Mouse (Mus musculus): ENCODE results near the gene Gucy1b2. TPM values are rescaled to one million over a fixed set of nuclear protein-coding genes. Genes with fewer than 3 reads are reported as not detected.

Gene Gucy1b2
- total RNA-seq, 2 experiments from 2014 or later: not detected

- ATAC-seq (replicated peaks; ENCODE audit: low FRiP score, poor library complexity, severe bottlenecking): no peak
These were observed 9.5 kb downstream of the Gucy1b2 start for GRCm38 (mm10) chr14:62446385-62447213.

GRCm38 (mm10) chr14:62443840-62444430 is 12.2 kb downstream of the Gucy1b2 start:
- ATAC-seq (replicated peaks; ENCODE audit: low FRiP score, poor library complexity, severe bottlenecking): no peak

DNA sequence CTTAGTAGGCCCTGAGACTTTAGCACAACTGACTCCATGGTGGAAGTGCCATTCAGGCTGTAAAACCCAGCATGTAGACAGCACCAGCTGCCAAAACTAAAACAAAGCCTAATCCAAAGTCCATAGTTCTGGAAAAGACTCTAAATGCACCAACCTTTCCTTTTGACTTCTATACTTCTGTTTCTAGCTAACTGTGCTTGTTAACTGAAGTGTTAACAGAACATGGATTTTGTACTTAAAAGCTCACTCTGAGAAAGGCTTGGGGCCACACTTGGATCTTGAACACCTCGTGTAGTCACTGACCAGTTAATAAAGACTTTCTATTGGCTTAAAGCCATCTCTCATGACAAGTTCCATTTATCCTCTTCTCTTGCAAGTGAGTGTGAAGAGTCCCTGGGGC is 13.1 kb downstream of the Gucy1b2 start:
- no peak for ATAC-seq (replicated peaks; ENCODE audit: low FRiP score, poor library complexity, severe bottlenecking)

DNA sequence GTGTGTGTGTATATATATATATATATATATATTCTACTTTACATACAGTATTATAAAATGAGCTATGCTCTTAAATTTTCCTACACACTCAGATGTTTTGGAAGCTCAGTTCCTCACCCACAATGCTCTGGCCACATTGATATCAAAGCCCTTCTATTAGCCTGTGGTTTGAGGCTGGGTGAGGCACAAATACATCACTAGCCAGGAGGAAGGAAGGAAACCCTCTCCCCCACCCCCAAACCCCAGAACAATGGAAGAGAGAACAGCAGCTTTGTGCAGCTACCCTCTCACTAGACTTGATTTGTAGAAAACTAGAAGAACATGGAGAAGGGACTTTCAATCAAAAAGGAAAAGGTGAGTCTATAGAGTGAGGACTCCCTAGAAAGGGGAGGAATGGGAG is 16.1 kb downstream of the Gucy1b2 start:
- no peak for ATAC-seq (replicated peaks; ENCODE audit: low FRiP score, poor library complexity, severe bottlenecking)

DNA sequence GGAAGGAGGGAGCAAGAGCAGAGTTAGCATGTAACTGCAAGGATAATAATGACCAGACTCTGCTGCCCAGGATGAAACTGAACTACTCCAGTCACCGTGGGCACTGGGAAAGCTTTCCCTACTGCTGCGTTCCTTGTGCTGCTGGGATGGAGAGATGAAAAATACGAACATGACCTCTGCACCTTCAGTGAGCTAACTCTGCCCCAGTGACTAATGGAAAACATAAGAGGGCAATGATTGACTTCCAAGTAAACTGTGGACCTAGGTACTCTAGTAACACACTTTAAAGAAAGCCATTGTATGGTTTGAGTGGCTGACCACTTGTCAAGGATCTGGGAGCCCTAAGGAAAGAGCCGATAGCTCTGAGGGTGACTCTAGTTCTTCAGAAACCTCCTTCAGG is 17.9 kb downstream of the Gucy1b2 start:
- ATAC-seq (replicated peaks; ENCODE audit: low FRiP score, poor library complexity, severe bottlenecking): no peak

GRCm38 (mm10) chr14:62437806-62438205 is 18.3 kb downstream of the Gucy1b2 start:
- ATAC-seq (replicated peaks; ENCODE audit: low FRiP score, poor library complexity, severe bottlenecking): no peak

GRCm38 (mm10) chr14:62425277-62425691 is 30.8 kb downstream of the Gucy1b2 start:
- ATAC-seq (replicated peaks; ENCODE audit: low FRiP score, poor library complexity, severe bottlenecking): no peak

DNA sequence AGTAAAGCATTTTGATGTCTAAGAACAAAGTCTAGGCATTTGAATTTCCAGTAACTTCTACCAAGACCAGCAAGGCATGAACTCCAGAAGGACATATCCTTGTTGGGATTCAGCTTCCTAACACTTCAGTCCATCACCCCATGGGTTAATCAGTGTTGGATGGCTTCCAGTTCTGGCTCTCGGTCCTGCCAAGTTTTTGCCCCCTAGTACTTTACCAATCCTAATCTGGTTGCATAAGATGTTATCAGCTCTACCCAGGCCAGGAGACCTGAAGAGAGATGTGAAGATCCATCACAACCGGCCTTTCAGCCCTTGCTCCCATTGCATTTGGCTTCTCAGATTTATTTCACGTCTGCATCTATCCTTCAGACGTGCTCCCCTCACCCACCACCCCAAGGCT is 33.8 kb downstream of the Gucy1b2 start:
- no peak for ATAC-seq (replicated peaks; ENCODE audit: low FRiP score, poor library complexity, severe bottlenecking)

GRCm38 (mm10) chr14:62417501-62417900 is 38.6 kb downstream of the Gucy1b2 start:
- ATAC-seq (replicated peaks; ENCODE audit: low FRiP score, poor library complexity, severe bottlenecking): no peak

GRCm38 (mm10) chr14:62416742-62417134 is 39.4 kb downstream of the Gucy1b2 start:
- ATAC-seq (replicated peaks; ENCODE audit: low FRiP score, poor library complexity, severe bottlenecking): no peak

DNA sequence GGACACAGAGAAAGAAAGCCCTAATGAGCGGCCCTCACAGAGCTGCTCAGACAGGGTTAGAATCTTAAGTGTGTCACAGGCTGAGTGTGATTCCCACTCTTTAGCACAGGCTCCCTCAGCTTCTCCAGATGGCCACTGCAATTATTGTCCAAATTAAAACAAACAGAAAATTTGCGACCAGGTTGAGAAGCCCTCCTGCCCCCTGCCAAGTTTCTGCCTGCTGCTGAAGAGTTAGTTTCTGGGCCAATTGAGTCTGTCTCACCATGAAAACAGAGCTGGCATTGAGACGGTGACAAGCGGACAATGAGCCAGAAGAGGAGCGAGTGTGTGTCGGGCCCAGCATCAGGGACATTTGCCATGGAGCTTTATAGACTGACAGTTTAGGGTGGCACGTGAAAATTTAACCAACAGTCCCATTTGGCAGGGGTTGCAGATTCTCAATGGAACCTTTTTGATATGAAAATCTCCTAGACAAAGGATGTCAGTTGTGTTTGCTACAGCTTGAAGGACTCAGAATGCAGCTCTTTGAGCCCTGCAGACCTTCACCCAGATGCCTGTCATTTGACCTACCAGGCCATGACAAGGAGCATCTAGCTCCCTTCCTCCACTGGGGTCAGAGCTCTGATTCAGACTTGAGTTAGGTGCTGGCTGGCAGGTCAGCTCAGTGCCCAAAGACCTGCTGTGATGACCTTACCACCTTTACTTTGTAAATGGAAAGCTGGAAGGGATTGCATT is 39.9 kb downstream of the Gucy1b2 start:
- no peak for ATAC-seq (replicated peaks; ENCODE audit: low FRiP score, poor library complexity, severe bottlenecking)

- no peak for ATAC-seq (replicated peaks; ENCODE audit: low FRiP score, poor library complexity, severe bottlenecking)
These were observed 60.7 kb downstream of the Gucy1b2 start for GRCm38 (mm10) chr14:62395346-62395745.

DNA sequence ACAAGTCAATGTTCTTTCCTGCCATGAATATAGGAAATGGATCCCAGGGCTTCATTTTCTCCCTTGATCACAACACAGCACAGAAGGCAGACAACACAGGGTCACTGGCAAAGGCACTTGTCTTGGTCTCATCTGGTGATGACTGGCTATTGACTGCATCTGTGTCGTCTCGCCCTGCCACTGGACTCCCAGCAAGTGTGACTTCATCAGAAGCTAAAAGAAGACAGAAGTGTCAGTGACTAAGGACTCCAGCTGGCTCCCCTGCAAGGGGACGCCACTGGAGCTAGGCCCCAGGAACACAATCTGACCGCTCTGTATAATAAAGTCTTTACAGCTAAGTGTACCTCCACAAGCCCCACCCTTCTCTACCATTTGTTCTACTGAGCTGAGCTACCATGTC is 63.3 kb downstream of the Gucy1b2 start:
- ATAC-seq (replicated peaks; ENCODE audit: low FRiP score, poor library complexity, severe bottlenecking): no peak

GRCm38 (mm10) chr14:62389729-62390536 is 66.2 kb downstream of the Gucy1b2 start:
- no peak for ATAC-seq (replicated peaks; ENCODE audit: low FRiP score, poor library complexity, severe bottlenecking)

- no peak for ATAC-seq (replicated peaks; ENCODE audit: low FRiP score, poor library complexity, severe bottlenecking)
These were observed 66.9 kb downstream of the Gucy1b2 start for GRCm38 (mm10) chr14:62389064-62389728.

DNA sequence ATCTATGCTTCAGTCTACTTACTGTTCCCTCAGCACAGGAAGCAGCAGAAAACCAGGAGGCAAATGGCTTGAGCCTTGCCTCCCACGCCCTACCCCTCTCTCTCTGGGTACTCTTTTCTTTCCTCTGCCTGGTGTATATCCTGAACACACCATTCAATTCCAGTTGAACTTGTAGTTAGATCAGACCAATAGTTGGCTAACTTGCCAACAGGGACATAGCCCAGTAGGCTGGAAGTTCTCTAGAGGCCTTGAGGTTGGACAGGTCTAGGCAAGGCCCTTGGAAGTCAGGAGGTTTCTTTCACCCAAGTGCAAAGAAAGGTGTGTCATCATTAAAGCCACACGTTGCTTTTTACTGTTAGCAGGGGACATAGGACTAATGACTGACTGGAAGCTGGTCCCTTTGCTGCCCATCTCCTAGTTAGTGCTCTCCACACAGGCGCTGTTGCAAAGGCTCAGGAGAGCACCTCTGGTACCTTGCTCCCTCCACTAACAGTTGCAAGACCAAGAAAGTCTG is 72.2 kb downstream of the Gucy1b2 start:
- ATAC-seq (replicated peaks; ENCODE audit: low FRiP score, poor library complexity, severe bottlenecking): no peak

- no peak for ATAC-seq (replicated peaks; ENCODE audit: low FRiP score, poor library complexity, severe bottlenecking)
These were observed 73.0 kb downstream of the Gucy1b2 start for GRCm38 (mm10) chr14:62383109-62383508.

DNA sequence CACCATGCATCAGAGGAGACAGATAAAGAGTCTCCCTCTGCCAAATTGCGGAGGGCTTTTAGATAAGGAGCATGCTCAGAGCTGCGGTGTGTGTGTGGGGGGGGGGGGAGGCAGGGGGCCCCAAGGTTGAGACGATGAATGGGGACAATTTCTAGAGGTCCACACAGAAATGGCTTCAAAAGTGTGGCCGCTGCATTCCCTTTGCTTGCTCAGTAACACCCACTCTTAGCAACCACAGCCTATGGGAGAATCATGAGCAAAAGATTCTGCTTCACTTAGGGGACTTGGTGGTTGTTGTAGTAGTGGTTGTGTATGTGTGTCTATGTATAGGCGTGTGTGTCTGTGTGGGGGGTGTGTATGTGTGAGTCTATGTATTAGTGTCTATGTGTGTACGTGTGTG is 75.5 kb downstream of the Gucy1b2 start:
- ATAC-seq (replicated peaks; ENCODE audit: low FRiP score, poor library complexity, severe bottlenecking): no peak

DNA sequence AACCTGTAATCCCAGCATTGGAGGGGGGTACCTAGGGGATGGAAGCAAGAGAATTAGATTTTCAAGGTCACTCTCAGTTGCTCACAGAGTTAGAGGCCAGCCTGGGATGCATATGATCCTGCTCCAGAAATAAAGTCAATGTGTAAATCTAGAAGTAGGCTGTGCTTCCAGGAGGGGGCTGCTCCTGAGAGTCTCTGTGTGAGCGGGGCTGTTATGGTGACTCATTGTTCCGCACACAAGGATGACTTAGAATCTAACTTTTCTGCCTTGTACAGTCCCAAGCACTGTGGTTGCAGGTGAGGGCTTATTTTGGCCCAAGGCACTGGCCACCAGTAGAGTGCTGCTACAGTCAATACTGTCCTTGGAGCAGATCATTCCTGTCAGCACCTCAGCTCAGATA is 76.7 kb downstream of the Gucy1b2 start:
- no peak for ATAC-seq (replicated peaks; ENCODE audit: low FRiP score, poor library complexity, severe bottlenecking)

Data from erythroblast, adult 5-6 weeks (primary cell).